Mouse (Mus musculus) erythroid progenitor cell, adult 5-6 weeks (primary cell): ENCODE measurements at regions not wholly inside any gene's neighbourhood (a gene's known extent, or its start where the extent isn't known, plus 50 kb on each side); places are given as distances from the start of the nearest gene placed in this dataset.

ENCODE experiments used
- ATAC-seq: replicated peaks from 2 replicates; pipeline ENCODE4 v1.8.0; 2016; ENCODE audit warnings: moderate number of reproducible peaks, mild to moderate bottlenecking, moderate TSS enrichment, inconsistent platforms; ENCODE audit not compliant: poor library complexity, low FRiP score, severe bottlenecking

DNA sequence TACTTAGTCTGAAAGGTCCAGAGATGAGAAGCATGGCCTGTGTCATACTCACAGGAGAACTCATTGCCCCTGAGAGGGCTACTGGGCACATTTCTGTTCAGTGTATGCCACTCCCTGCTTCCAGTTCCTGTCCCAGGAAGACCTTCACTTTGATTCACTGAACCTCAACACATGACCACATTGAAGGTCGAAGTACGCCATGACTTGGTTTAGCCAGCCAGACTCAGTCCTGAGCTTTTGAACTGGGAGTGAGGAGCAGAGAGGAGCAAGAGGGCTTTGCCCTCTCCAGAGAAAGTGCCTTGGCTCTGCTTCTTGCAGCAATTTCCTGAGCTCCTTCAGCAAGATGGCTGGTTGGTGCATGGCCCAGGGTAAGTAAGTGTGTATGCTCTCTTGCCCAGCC lies 324.1 kb downstream of the Insc start:
- no peak for ATAC-seq

DNA sequence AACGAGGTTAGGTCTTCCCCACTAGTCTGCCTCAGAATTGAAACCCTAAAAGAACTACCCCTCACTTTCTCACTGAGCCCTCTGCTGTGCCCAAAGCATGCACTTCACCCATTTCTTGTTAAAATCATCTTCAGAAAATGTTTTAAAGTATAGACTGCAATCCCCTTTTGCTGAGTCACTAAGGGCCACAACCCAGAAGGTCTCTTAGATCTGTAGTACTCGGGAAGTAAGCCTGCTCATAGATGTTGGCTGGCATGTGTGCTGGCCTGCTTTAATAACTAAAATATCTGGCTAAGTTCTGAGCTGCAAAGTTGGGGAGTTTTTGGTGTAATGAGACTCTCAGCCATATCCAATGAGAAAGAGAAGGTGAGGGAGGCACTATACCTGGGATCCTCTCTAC lies 329.9 kb downstream of the Insc start:
- no peak for ATAC-seq

DNA sequence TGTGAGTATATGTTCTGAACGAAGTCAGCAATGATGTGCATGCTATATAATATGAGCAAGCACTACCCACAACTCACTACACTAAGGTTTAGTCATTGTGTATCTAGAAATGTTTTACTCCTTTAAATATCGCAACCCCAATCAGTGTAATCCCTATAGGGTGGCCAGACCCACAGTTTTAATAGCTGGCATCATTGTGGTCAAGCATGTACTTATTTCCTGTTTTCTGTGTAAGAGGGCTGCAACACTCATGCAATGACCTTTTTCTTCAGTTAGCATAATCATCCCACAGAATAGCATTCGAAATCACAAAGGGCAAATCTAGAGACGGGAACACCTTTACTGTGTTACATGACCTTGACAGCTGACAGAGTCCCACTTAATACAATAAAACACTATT lies 333.3 kb downstream of the Insc start:
- no peak for ATAC-seq

DNA sequence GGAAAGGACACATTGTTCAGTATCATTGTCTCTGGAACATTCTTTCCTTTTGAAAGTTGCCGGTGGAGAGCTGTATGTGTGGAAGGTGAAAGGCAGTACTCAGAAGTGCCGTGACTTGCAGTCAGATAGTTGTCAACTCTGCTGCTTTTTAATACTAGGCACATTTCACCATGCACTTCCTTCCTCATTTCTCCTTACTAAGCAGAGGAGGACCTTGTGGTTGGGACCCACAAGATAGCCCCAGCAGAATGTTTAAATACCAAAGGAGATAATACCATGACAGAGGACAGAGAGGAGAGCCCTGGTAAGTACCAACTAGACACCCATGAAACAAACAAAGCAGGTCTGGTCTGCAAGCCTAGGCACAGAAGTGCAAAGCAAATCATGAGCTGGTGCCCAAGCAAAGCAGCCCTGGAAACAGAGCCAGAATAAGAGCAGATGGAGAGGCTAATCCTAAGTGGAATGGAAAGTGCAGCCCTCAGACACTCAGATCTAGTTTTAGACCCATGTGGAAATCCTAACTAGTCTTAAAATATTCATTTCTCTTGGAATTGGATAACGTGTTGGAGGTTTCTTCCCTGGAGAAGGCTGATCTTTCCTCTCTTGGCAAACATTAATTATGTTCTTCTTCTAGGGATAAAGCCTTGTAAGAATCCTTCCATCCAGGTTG lies 341.4 kb downstream of the Insc start:
- ATAC-seq, result no peak

DNA sequence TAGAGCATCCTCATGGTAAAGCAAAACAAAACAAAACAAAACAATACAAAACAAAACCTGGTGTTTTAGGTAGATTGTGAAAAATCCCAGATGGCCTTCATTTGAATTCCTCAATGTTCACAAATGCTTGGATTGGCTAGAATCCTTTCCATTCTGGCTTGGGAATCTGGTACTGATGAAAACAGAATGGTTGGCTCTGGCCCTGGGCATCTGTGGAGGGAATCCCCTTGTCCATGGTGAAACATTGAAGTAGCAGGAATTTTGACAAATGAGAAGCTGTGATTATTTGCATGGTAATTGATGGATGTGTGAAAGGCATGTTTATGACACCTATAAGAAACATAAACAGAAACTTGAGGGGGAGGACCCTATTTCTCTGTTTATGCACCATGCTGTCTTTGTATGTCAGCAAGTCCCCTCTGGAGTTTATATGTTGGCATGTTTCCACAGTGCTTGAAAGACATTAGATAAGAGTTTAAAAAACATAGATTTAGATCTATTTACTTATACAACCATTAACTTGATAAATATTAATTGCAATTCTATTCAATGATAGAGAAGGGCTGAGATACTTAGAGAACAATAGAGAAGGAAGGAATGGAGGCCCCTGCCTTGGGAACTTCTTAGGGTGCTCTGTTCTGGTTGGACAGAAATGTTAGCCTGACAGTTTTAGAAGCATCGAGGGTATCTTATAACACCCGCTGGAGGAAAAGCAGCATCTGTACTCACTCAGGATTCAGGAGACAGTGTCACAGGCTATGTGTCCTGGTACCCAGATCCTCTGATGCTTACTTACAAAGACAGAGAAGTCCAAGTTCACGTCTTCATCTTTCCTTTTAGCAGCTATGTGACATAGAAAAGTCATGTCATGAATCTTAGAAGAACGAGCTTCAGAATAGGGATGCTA lies 343.3 kb downstream of the Insc start:
- no peak for ATAC-seq

DNA sequence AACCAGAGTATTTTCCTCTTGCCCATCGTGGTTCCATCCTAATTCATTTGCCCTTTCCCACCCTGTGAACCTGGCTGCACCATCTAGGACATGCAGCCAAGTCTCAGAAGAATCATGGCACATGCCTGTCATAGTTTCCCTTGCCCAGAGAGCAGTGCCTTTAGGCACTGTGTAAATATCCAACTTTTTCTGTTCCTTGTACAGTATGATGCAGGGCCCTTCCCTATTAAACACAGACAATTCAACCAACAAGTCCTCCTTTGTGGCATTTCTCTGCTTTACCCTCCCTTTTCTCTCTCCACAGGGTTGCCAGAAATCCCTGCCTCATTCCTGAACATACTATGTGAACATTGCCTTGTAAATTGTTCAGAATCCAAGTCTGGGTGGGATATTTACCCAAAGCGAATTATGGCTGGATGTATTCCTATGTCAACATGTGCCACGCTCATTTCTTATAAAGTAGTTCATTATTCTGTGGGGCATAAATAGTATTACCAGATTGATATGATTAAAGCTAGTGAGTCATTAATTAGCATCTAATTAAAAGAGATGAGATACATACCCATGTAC lies 349.1 kb downstream of the Insc start:
- no peak for ATAC-seq

DNA sequence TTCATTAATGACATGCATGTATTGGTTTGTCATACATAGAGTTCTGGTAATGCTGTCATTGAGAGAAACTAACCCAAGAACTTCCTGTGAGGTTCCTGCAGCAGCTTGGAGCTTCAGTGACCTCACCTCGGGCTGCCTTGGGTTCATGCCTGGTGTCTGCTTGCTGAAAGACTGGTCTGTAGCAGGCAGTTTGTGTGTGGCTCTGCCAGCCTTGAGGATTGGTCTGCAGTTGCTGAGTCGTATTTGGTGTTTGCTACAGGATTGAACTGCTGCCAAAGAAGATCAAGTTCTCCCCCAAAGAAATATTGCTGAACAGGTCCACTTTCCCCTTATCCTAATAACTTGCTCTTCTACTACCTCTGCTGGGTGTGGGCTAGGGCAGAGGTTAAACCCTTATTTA lies 362.5 kb downstream of the Insc start:
- no peak for ATAC-seq

DNA sequence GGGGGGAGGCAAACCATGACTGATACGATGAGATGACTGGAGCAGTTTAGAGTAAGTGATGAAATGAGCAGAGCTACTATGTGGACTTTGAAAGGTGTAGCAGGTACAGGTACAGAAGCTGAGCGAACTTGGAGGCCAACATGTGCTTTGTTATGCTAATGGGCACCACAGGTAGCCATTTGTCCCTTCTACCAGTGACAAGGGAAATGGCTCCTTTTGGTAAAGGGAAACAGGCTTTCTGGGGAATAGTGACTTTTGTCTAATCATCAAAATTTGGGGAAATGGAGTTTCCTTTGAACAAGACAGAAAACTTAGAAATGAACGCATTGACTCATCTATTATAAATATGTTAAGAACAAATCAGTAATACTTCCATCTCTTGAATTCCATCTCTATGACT lies 368.8 kb downstream of the Insc start:
- ATAC-seq, result no peak

DNA sequence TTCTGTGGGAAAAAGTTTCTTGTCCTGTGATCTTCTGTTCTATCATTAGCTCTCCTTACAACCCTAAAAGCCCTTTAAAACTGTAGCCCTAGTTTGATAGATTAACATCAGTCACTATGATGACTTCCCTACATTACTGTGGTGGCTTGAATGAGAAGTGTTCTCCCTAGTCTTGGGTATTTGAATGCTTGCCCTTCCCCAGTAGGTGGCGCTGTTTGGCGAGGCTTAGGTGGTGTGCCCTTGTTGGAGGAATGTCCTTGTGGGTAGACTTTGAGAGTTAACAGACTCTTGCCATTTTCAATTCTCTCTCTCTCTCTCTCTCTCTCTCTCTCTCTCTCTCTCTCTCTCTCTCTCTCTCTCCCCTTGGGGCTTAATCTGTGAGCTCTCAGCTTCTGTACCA lies 379.8 kb downstream of the Insc start:
- no peak for ATAC-seq

DNA sequence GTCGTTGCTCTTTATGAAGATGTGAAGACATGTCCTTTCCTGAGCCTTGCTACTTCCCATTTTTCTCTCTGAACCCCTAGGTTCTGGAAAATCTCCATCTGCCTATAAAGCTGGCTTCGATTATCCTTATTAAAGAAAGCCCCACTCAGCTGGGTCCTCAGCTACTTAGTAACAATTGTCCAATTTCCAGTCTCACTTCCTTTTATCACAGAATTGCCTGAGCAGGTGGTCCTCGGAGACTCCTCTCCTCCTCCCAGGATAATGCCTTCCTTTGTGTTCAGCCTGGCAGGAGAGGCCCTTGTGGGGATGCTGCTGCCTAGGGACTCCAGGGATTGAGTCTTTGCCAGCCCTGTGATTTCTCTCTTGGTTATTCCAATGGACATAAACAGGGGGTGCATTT lies 385.5 kb downstream of the Insc start:
- no peak for ATAC-seq

DNA sequence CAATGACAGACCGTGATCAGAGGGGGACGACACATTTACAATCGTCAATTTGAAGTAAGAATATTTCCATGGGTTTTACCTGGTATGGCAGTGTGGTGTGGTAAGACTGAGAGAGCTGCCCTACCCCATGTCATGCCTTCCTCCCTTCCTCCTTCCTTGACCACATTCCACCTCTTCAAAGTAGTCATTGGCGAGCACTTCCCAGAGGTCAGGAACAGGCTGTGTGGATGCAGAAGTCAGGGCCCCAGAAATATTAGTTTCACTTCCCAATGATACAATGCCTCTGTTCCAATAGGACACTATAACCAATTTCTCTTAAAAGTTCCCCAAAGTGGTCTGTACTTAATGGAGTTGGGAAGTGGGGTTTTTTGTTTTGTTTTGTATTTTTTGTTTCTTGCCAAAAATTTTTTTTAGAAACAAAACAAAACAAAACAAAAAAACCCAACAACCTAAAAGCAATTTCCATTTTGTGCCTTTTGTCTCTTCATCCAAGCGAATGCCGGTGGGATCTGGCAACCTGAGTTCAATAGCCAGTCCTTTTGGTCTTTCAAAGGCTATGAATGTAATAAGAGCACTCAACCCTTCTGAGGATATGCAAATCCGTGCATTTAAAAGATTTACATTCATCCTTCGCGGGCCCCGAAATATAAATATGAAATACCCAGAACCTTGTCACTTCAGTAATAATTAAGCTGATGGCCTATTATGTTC lies 387.9 kb downstream of the Insc start:
- no peak for ATAC-seq

DNA sequence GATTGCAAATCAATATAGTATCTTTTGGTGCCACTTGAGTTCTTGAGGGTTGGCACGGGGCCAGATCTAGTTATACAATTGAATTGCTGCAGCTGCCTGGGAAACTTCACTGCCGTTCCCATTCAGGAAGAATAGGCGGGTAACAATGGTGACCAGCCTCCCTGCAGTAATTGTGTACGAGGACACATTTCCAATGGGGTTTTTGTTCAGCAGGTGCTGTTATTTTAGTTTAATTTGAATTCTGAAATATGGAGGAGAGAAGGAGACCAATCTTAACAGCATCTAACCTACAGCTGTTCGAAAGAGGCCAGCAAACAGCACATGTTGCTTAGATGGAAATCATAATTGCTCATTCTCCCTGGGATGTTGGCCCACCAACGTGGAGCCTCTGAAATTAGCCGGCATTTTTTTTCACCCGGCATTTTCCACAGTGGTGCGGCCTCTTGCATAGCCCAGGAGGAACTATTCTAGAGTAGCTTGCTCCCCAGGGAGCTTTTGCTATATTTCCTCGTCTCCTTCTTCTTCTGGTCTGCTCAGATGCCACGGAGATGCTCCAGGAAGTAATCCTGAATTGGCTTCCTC lies 388.6 kb downstream of the Insc start:
- no peak for ATAC-seq

DNA sequence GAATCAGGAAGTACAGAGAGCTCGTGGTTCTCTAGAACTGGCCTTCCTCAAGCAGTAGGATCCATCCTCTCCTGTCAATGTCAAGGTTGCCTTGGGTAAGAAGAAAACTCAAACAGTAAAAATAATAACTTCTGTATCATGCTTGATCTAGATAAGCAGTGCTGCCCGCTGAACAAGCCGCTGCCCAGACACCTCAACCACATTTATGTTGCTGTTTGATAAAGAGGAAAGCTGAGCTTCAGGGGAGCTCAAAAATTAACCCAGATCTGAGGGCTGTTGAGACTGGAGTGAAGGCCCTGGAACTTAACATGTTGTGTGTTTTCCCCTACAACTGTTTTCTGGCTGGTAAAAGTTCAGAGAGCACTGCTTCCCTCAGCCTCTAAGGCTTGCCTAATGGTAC lies 389.1 kb downstream of the Insc start:
- no peak for ATAC-seq

DNA sequence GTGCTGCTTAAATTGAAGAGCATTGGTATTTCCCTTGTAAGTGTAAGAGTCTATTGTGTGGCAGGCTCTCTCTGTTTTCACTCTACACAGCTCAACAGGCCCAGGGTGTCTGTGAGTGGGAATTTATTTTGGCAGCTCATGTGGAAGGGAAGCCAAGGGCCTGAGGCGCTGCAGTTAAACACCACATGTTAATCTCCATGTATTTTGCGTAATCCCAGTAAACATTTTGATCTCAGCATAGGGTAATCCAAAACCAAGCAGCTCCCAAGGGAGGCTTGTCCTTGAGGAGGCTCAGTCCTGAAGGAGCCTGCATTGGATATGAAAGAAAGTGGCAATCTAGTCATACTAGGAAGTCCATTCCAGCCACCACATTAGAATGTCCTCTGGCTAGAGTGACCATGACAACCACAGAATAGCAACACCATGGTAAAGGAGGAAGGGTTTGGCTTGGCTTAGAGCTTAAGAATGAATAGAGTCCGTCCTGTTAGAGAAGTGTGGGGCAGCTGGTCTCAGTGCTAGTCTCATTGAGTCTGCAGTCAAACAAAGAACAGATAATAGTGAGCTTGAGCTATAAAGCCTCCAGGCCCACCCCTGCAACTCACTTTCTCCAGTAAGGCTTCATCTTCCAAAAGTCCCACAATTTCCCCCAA lies 391.6 kb downstream of the Insc start:
- no peak for ATAC-seq

DNA sequence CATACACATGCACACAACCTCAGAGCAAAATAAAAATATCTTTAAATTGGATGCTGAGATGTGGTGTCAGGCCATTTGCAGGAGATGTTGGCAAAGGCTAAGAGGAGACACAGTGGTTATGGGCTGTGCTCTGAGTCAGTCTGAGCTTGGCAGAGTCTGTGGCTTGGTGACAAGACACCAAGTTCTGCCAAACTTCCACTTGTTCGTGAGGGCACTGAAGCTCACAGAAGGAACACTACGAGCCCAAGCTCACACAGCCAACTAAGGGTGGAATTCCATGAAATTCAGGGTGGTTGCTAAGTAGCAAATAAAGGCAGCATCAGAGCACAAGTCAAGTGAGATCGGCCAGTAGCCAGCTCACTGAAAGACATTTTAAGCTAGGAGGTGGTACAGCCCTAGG lies 396.8 kb downstream of the Insc start:
- no peak for ATAC-seq

DNA sequence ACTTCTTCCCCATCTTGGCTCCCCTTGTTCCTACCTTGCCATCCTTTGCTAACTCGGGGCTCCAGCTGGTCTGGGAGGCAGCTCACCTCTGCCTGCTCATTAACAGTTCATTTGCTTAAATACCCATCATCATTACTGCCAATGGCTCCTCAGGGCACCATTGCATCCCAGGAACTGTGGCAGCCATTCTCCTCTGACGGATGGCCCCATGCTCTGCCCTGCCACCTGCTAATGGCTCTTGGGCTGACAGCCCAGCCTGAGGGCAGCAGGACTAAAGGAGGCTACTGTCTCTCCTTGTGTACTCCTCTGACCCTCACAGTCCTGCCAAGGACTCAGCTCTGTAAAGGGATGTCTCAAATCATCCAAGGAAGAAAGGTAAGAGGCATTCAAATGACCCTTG lies 398.7 kb downstream of the Insc start:
- ATAC-seq, result no peak

DNA sequence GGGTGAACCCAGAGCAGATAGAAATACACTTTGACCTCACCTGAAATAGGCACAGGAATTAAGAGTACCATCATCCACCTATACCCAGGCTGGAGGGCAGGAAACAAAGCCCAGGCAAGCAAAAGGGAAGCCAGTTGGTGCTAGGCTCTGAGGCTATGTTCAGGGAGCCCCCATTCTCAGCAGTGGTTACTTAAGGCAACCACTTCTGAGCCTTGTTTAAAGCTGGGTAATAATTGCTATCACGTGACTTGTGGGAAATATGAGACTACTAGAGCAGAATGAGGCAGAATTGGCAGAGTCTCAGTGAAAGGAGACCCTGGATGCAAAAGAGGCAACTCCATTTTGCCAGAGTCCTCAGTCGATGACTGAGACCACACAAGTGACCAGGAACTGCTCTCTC lies 401.5 kb downstream of the Insc start:
- ATAC-seq, result no peak

DNA sequence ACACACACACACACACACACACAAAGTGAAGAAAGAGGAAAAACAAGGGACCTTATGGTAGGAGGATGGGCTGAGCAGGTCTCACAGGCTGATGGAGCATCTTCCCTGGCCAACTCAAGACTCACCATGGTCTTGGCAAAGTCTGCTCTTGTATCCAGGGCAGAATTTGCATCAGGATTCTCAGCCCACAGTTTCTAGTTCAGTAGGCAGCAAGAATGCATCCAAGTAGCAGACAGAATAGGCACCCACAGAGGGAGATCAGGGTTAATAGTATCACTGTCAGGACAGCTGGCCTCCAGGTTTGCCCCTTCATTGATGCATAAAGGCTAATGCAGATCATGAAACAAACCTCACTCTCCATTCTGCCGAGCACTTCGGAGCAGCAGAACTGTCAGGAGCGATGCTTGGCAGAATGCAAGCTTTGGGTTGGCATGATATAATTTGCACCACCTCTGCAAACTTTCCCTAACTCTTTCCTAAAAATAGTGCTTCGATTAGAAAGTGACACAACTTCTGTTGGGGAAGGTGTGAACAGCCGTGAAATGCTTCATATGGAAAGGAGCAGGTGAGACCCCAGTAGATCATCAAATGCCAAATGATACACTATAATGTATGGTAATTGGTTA lies 404.0 kb downstream of the Insc start:
- ATAC-seq, result no peak

DNA sequence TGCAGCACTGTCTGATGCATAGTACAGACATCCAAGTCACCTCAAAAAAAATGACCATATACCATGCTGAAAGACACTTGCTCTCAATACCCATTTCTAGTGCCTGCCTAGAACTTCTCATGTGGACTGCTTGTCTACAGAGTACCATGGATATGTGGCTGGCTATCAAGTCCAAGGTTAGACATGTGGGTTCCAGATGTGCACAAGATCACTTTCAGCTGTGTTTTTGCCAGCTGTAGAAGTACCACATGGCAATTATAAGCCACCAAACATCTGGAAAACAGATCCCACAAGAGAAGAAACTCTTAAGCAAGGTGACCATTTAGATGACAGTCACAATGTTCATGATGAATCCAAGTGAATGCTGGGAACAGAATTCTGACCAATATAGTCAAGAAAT lies 409.8 kb downstream of the Insc start:
- no peak for ATAC-seq
